Mouse (Mus musculus) limb, embryonic 15.5 days (tissue): Measurements from ENCODE around the gene Wwc1. TPM values are rescaled to one million over a fixed set of nuclear protein-coding genes. Genes with fewer than 3 reads are reported as not detected.

Experiments used
- ATAC-seq: fragments of 200-750 bp; cut with Nextera tagmentation; 2 replicates; pipeline ENCODE4 v1.8.0; 2017; ENCODE audit warnings: low read depth, moderate TSS enrichment; ENCODE audit not compliant: insufficient number of reproducible peaks, low FRiP score, low TSS enrichment
- H3K27ac ChIP-seq: fragments of 300-500 bp; sonication (generic); 2 replicates; pipeline ENCODE4 v1.5.1; 2015; ENCODE audit warnings: moderate library complexity, mild to moderate bottlenecking, inconsistent platforms
- H3K27me3 ChIP-seq: fragments of 300-500 bp; sonication (generic); 2 replicates; pipeline ENCODE4 v1.6.1; 2015; ENCODE audit warnings: inconsistent platforms
- H3K36me3 ChIP-seq: fragments of 300-500 bp; sonication (generic); 2 replicates; pipeline ENCODE4 v1.6.1; 2015; ENCODE audit warnings: inconsistent platforms
- H3K4me1 ChIP-seq: fragments of 300-500 bp; sonication (generic); 2 replicates; pipeline ENCODE4 v1.6.1; 2015; ENCODE audit warnings: inconsistent platforms
- H3K4me2 ChIP-seq: fragments of 300-500 bp; sonication (generic); 2 replicates; pipeline ENCODE4 v1.6.1; 2015; ENCODE audit warnings: mild to moderate bottlenecking, inconsistent platforms
- H3K4me3 ChIP-seq: fragments of 300-500 bp; sonication (generic); 2 replicates; pipeline ENCODE4 v1.5.1; 2015; ENCODE audit warnings: mild to moderate bottlenecking, inconsistent platforms
- H3K9ac ChIP-seq: fragments of 300-500 bp; sonication (generic); 2 replicates; pipeline ENCODE4 v1.6.1; 2015; ENCODE audit warnings: inconsistent platforms
- H3K9me3 ChIP-seq: fragments of 300-500 bp; sonication (generic); 2 replicates; pipeline ENCODE4 v1.6.1; 2016; ENCODE audit warnings: inconsistent platforms
- WGBS: fragments of 180-500 bp; shearing (Covaris S2); methylation state at CpG from one replicate; pipeline ENCODE4 v1.1.7; 2015; 5-methylcytosine and 5-hydroxymethylcytosine counted together
- polyA plus RNA-seq: library from polyadenylated mRNA; unstranded; fragments of >200 nt; fragmentation: Nextera tagmentation; extraction: Ambion mirVana; gene quantifications from 2 replicates; pipeline ENCODE4 v1.2.1, GENCODE M21; 2015

Wwc1 gene
- polyA plus RNA-seq, 1 experiment from 2014 or later, result 6.0 TPM

- no peak overlapping the region for H3K4me2 ChIP-seq
- no peaks in the 10 kb centered on the region for H3K36me3 ChIP-seq
- WGBS, result 64% methylated on average over 9 of the region's 9 CpGs
- no peak overlapping the region for H3K9ac ChIP-seq
- no peaks in the 10 kb centered on the region for H3K27me3 ChIP-seq
- no peak for ATAC-seq
- H3K4me3 ChIP-seq, result no peak overlapping the region
- H3K4me1 ChIP-seq, result peaks cover 3% of the 10 kb centered on the region; the same call in 1 of the 2 replicates
- H3K9me3 ChIP-seq, result no peaks in the 10 kb centered on the region
- no peak overlapping the region for H3K27ac ChIP-seq
Measured at GRCm38 (mm10) chr11:35899946-35900345, 80.4 kb downstream of the Wwc1 start.

GRCm38 (mm10) chr11:35893454-35893853 lies 86.9 kb downstream of the Wwc1 start:
- Histone ChIP-seq H3K4me3 (no peak overlapping the region), H3K9me3 (no peaks in the 10 kb centered on the region), H3K36me3 (0 out of 2 replicates have a peak, but pooled peaks cover 4% of the 10 kb centered on the region), H3K27ac (peak overlapping the region; percentile 82), H3K27me3 (no peaks in the 10 kb centered on the region), H3K4me2 (no peak overlapping the region), H3K9ac (0 out of 2 replicates have a peak overlapping the region, but pooled peaks have one; percentile 7), H3K4me1 (peaks cover 17% of the 10 kb centered on the region)
- WGBS, result 38% methylated on average over 4 of the region's 4 CpGs
- ATAC-seq, result no peak

- Histone ChIP-seq H3K27ac (peak overlapping the region; percentile 82), H3K4me3 (no peak overlapping the region), H3K9ac (0 out of 2 replicates have a peak overlapping the region, but pooled peaks have one; percentile 7), H3K4me1 (peaks cover 17% of the 10 kb centered on the region), H3K9me3 (no peaks in the 10 kb centered on the region), H3K36me3 (0 out of 2 replicates have a peak, but pooled peaks cover 4% of the 10 kb centered on the region), H3K27me3 (no peaks in the 10 kb centered on the region), H3K4me2 (peak overlapping the region; percentile 20; the same call in 1 of the 2 replicates)
- peak; percentile 53; the same call in 1 of the 2 replicates for ATAC-seq
- 30% methylated on average over 10 of the region's 10 CpGs for WGBS
Measured at GRCm38 (mm10) chr11:35893018-35893421, 87.3 kb downstream of the Wwc1 start.

GRCm38 (mm10) chr11:35892293-35892692 lies 88.0 kb downstream of the Wwc1 start:
- no peak overlapping the region for H3K4me3 ChIP-seq
- H3K27ac ChIP-seq, result peak overlapping the region; percentile 82
- no peaks in the 10 kb centered on the region for H3K9me3 ChIP-seq
- 0 out of 2 replicates have a peak, but pooled peaks cover 4% of the 10 kb centered on the region for H3K36me3 ChIP-seq
- no peaks in the 10 kb centered on the region for H3K27me3 ChIP-seq
- peaks cover 17% of the 10 kb centered on the region for H3K4me1 ChIP-seq
- no peak overlapping the region for H3K4me2 ChIP-seq
- 59% methylated on average over 9 of the region's 9 CpGs for WGBS
- H3K9ac ChIP-seq, result no peak overlapping the region
- no peak for ATAC-seq

GRCm38 (mm10) chr11:35888790-35889189 lies 91.5 kb downstream of the Wwc1 start:
- ATAC-seq, result no peak
- no peaks in the 10 kb centered on the region for H3K9me3 ChIP-seq
- no peak overlapping the region for H3K9ac ChIP-seq
- 78% methylated on average over 8 of the region's 8 CpGs for WGBS
- H3K27ac ChIP-seq, result no peak overlapping the region
- no peaks in the 10 kb centered on the region for H3K27me3 ChIP-seq
- H3K4me2 ChIP-seq, result no peak overlapping the region
- H3K4me3 ChIP-seq, result no peak overlapping the region
- H3K4me1 ChIP-seq, result peaks cover 14% of the 10 kb centered on the region
- 0 out of 2 replicates have a peak, but pooled peaks cover 4% of the 10 kb centered on the region for H3K36me3 ChIP-seq

- Histone ChIP-seq H3K9ac (no peak overlapping the region), H3K4me3 (no peak overlapping the region), H3K4me2 (no peak overlapping the region), H3K27ac (no peak overlapping the region), H3K4me1 (0 out of 2 replicates have a peak, but pooled peaks cover 7% of the 10 kb centered on the region), H3K27me3 (no peaks in the 10 kb centered on the region), H3K9me3 (no peaks in the 10 kb centered on the region), H3K36me3 (no peaks in the 10 kb centered on the region)
- 93% methylated on average over 6 of the region's 6 CpGs for WGBS
- ATAC-seq, result no peak
Measured at GRCm38 (mm10) chr11:35882777-35883176, 97.5 kb downstream of the Wwc1 start.

- ATAC-seq, result no peak
- 44% methylated on average over 4 of the region's 4 CpGs for WGBS
- H3K9ac ChIP-seq, result no peak overlapping the region
Measured at GRCm38 (mm10) chr11:35878559-35878897, 101.8 kb downstream of the Wwc1 start.

GRCm38 (mm10) chr11:35877651-35878558 lies 102.4 kb downstream of the Wwc1 start:
- H3K27me3 ChIP-seq, result no peaks in the 10 kb centered on the region
- H3K27ac ChIP-seq, result no peak overlapping the region
- H3K9ac ChIP-seq, result no peak overlapping the region
- H3K4me3 ChIP-seq, result no peak overlapping the region
- no peaks in the 10 kb centered on the region for H3K9me3 ChIP-seq
- peaks cover 12% of the 10 kb centered on the region; the same call in 1 of the 2 replicates for H3K4me1 ChIP-seq
- no peaks in the 10 kb centered on the region for H3K36me3 ChIP-seq
- WGBS, result 50% methylated on average over 14 of the region's 14 CpGs
- H3K4me2 ChIP-seq, result no peak overlapping the region
- ATAC-seq, result no peak

More at GRCm38 (mm10) chr11:35878559-35878897, 101.8 kb downstream of the Wwc1 start:
- Histone ChIP-seq H3K4me1 (peaks cover 12% of the 10 kb centered on the region; the same call in 1 of the 2 replicates), H3K27me3 (no peaks in the 10 kb centered on the region), H3K27ac (no peak overlapping the region), H3K9me3 (no peaks in the 10 kb centered on the region), H3K4me2 (no peak overlapping the region), H3K36me3 (no peaks in the 10 kb centered on the region), H3K4me3 (no peak overlapping the region)

GRCm38 (mm10) chr11:35873624-35874244 lies 106.6 kb downstream of the Wwc1 start:
- Histone ChIP-seq H3K36me3 (no peaks in the 10 kb centered on the region), H3K9me3 (no peaks in the 10 kb centered on the region), H3K4me2 (no peak overlapping the region), H3K9ac (no peak overlapping the region), H3K4me1 (peaks cover 12% of the 10 kb centered on the region; the same call in 1 of the 2 replicates), H3K27ac (no peak overlapping the region), H3K4me3 (no peak overlapping the region), H3K27me3 (no peaks in the 10 kb centered on the region)
- WGBS, result 53% methylated on average over 21 of the region's 21 CpGs
- no peak for ATAC-seq

GRCm38 (mm10) chr11:35870961-35871360 lies 109.4 kb downstream of the Wwc1 start:
- Histone ChIP-seq H3K36me3 (0 out of 2 replicates have a peak, but pooled peaks cover 3% of the 10 kb centered on the region), H3K4me1 (no peaks in the 10 kb centered on the region), H3K9me3 (no peaks in the 10 kb centered on the region), H3K9ac (no peak overlapping the region), H3K4me3 (no peak overlapping the region), H3K4me2 (no peak overlapping the region), H3K27ac (no peak overlapping the region), H3K27me3 (no peaks in the 10 kb centered on the region)
- no peak for ATAC-seq
- WGBS, result 67% methylated on average over 9 of the region's 9 CpGs

- no peak overlapping the region for H3K27ac ChIP-seq
- 0 out of 2 replicates have a peak, but pooled peaks cover 3% of the 10 kb centered on the region for H3K36me3 ChIP-seq
- H3K27me3 ChIP-seq, result no peaks in the 10 kb centered on the region
- peaks cover 13% of the 10 kb centered on the region for H3K4me1 ChIP-seq
- no peak overlapping the region for H3K4me3 ChIP-seq
- WGBS, result 64% methylated on average over 7 of the region's 7 CpGs
- ATAC-seq, result no peak
- no peaks in the 10 kb centered on the region for H3K9me3 ChIP-seq
- H3K4me2 ChIP-seq, result no peak overlapping the region
- no peak overlapping the region for H3K9ac ChIP-seq
Measured at GRCm38 (mm10) chr11:35866140-35866539, 114.2 kb downstream of the Wwc1 start.
